Mouse (Mus musculus) urinary bladder, postnatal 36 days (tissue): ENCODE measurements around the gene Pkn3.
"Not testable (repeated sequence)": the region's sequence is repeated elsewhere in the genome, so short reads cannot be mapped to it uniquely, and the experiment has no call there.

Experiments used
- DNase-seq, 2 experiments: peaks; one replicate each; pipeline ENCODE4 v3.0.0; 2022; ENCODE audit warnings: low spot score in 2 of 2, mixed read lengths in 1 of 2

The Pkn3 gene

GRCm38 (mm10) chr2:30095882-30096527 lies 18.5 kb downstream of the Pkn3 start:
- DNase-seq, result peak; percentile 46 to 51

DNA sequence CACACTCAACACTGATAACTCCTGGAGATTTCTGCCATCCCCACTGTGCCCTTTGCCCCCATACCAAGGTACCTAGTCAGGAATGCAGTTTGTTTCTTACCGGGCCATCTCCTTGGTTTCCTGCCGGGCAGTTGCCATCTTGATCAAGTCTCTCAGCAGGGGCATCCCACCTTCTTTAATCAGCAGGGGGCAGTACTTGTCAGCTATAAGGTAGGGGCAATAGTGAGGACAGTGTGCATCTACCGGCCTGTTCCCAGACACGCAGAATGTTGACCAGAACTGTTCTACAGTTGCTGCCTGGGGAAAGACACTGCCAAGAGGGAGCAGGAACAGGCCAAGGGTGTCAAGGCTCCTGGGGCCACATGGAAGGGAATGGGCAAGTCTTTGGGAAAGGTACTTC lies 22.7 kb downstream of the Pkn3 start:
- no peak for DNase-seq

- peak in 1 of 2 experiments; percentile 17 for DNase-seq
Measured at GRCm38 (mm10) chr2:30106364-30106763, 28.9 kb downstream of the Pkn3 start.

DNA sequence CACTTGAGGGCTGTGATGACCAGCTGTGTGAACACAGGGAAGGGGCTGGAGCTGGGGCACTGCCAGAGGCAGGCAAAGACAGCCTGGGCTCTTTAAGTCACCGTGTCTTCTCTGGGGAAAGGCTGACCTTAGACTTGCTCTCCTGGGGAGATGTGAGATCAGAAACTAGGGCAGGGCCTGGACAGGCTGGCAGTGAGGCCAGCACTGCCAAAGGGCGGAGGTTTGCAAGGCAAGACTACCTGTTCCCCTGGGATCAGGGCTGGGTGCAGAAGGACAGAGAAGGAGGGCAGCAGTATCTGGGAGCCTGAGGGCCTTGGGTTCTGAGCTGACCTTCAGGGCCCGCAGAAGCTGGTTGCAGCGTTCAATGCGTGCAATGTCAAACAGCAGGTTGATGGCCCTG lies 30.2 kb downstream of the Pkn3 start:
- no peak for DNase-seq

DNA sequence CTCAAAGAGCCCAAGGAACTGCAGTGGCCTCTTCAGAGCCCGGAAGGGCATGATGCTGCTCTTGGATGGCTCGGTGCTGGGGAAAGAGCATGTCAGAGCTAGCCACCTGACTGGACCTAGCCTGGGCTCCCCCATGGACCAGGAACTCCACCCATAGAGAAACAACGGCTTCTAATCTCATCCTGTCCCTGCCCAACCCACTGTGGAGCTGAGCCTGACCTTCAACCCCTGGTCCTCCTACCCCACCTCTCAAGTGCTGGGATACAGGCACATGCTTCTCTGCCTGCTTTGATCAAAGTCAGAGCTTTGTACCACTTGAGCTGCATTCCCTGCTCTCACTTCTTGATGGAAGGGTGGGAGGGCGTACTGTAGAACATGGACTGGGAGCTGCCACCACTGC lies 30.8 kb downstream of the Pkn3 start:
- DNase-seq, result no peak

DNA sequence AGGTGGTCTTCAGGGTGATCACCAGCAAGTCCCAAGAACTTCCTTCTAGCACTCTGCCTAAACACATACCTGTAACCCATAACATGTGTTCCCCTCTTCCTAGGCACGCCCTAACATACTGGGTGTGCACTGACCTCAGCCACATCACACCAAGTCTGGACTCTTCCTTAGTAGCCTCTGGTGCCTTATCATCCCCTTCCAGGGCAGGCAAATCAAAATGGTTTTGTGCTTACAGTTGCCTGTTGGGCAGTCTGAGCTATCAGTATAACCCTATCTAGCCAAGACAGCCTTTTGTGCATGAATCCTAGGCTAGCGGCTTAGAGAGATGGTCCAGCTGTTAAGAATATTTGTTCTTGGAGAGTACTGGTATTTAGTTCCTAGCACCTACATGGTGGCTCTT lies 34.0 kb downstream of the Pkn3 start:
- DNase-seq, result no peak

- DNase-seq, result no peak
Measured at GRCm38 (mm10) chr2:30112564-30112963, 35.1 kb downstream of the Pkn3 start.

DNA sequence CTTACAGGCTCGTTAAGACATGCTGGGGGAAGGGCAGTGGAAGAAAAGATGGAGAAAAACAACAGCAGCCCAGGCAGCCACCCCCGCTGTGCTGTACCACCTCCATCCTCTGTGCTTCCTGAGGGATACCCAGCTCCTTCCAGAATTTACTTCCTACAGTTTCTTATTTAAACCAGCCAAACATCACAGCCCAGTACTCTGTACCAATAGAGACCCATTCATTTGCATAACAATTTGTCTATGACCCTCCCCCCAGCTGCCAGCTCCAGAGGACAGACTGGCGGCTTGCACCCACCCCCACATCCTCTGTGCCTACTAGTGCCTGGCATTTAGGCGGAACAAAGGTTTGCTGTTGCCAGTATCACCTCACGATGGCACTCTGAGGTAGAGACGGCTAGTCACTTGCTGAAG lies 42.2 kb downstream of the Pkn3 start:
- DNase-seq, result no peak

GRCm38 (mm10) chr2:30120269-30120668 lies 42.8 kb downstream of the Pkn3 start:
- no peak for DNase-seq

DNA sequence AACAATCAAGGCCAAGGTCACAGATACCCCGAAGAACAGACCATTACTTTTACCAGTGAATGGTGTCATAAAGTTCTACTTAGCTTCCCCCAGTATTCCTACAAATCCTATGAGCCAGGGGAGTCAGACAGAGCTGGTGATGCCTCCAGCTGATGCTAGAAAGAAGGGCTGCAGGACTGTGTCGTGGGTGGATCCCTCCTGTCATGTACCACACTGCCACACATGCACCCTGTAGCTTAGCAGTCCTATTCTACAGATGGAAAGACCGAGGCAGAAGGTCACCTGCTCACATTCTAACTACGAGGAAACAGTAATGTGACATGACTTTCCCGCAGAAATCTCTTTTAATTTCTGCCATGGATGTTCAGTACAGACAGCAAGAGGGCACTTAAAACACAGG lies 45.3 kb downstream of the Pkn3 start:
- DNase-seq, result no peak

GRCm38 (mm10) chr2:30123729-30124471 lies 46.4 kb downstream of the Pkn3 start:
- no peak for DNase-seq

- peak; percentile 91 to 96 for DNase-seq
Measured at GRCm38 (mm10) chr2:30124472-30125274, 47.2 kb downstream of the Pkn3 start, which contains the start of gene Zer1. Gene Zer1 (minus strand): TSS chr2:30124585.

- no peak for DNase-seq
Measured at GRCm38 (mm10) chr2:30128789-30129188, 51.3 kb downstream of the Pkn3 start.

GRCm38 (mm10) chr2:30130156-30130555 lies 52.7 kb downstream of the Pkn3 start:
- DNase-seq, result no peak

- DNase-seq, result not testable (repeated sequence)
Measured at GRCm38 (mm10) chr2:30131240-30131639, 53.8 kb downstream of the Pkn3 start.

- peak; percentile 13 to 63 for DNase-seq
Measured at GRCm38 (mm10) chr2:30132801-30133612, 55.5 kb downstream of the Pkn3 start.

DNA sequence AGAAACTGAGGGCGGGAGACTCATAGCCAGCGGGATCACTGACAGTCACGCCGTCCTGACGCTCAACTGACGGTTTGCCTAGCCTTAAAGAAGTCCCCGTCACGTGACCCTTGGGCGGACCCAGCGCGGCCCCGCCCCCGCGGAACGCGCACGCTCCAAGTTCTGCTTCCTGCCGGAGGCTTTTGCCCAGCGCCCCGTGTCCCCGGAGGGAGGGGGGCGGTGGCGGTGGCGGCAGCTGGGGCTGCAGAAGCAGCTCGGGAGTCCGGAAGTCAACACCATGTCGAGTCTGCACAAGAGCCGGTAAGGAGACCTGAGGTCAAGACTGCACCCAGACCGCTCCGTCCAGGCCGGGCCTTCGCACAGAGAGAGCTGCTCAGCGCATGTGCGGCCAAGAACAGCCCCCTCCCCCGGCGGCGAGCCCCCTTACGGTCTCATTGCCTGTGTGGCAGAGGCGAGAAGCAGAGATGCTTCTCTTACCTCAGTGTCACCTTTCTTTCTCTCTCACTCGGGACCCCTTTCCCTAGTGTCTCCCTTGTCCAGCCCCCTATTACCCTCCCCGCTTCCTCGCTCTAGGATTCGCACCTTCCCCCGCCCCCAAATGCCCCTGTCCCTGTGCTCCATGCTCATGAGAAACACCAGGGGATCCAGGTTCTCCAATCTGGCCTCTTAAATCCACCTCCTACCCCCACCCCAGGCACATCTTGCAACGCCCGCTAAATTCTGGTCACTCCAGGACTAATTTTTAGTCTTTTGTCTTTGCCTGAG lies 56.3 kb downstream of the Pkn3 start, which contains the start of gene Tbc1d13:
TSS of gene Tbc1d13 (plus strand) at position 134 of the 765 bp plus-strand sequence.
- DNase-seq, result peak; percentile 99

GRCm38 (mm10) chr2:30134378-30134711 lies 56.9 kb downstream of the Pkn3 start:
- no peak for DNase-seq

DNA sequence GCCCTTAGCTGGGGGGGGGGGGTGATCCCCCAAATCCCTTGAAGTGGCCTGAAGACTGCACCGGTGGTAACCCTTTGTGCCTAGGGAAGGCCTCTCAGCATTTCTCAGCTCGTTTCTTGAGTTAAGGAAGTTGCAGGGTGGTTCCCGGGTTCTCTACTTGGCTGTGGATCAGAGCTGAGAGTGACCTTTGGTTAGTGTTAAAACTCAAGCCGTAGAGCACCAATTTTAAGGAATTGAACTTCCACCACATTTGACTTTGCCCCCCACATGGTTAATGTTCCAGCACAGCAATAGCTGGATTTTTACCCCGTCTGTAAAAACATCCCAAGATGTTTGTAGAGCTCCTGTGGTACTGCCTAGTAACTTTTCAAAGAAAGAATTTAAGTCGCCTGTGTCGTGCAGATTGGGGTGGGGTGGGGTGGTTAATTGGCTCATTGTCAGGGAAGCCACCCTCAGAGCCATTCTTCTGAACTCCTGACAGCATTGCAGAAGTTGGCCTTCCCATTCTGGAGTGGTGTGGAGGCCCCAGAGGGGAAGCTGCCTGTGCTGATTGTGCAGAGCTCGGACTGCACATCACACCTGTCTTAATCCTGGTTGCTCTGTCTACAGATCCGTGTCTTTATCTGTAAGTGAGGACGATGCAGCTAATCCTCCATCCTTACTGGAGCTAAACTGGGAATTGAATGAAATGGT lies 57.6 kb downstream of the Pkn3 start:
- no peak for DNase-seq

GRCm38 (mm10) chr2:30136458-30136857 lies 59.0 kb downstream of the Pkn3 start:
- DNase-seq, result no peak
